Mouse (Mus musculus) CD4-positive, CD25-positive, alpha-beta regulatory T cell (primary cell): ENCODE data around the gene Gli1. TPM values are rescaled to one million over a fixed set of nuclear protein-coding genes. Genes with fewer than 3 reads are reported as not detected.

Experiments used
- polyA plus RNA-seq: library from polyadenylated mRNA; unstranded; fragments of 100-300 nt; shearing (Covaris generic); gene quantifications from one replicate; pipeline ENCODE4 v1.2.1, GENCODE M21; 2017

Gli1 gene
- 0.54 TPM for polyA plus RNA-seq

GRCm38 (mm10) chr10:127341891-127342639 is at the start of gene Gli1:
Gene Gli1 (minus strand): TSS chr10:127341974.

GRCm38 (mm10) chr10:127380251-127380691 is 38.5 kb upstream of the Gli1 start, which contains the start of gene R3hdm2:
Gene R3hdm2 (plus strand): TSS chr10:127380327.

DNA sequence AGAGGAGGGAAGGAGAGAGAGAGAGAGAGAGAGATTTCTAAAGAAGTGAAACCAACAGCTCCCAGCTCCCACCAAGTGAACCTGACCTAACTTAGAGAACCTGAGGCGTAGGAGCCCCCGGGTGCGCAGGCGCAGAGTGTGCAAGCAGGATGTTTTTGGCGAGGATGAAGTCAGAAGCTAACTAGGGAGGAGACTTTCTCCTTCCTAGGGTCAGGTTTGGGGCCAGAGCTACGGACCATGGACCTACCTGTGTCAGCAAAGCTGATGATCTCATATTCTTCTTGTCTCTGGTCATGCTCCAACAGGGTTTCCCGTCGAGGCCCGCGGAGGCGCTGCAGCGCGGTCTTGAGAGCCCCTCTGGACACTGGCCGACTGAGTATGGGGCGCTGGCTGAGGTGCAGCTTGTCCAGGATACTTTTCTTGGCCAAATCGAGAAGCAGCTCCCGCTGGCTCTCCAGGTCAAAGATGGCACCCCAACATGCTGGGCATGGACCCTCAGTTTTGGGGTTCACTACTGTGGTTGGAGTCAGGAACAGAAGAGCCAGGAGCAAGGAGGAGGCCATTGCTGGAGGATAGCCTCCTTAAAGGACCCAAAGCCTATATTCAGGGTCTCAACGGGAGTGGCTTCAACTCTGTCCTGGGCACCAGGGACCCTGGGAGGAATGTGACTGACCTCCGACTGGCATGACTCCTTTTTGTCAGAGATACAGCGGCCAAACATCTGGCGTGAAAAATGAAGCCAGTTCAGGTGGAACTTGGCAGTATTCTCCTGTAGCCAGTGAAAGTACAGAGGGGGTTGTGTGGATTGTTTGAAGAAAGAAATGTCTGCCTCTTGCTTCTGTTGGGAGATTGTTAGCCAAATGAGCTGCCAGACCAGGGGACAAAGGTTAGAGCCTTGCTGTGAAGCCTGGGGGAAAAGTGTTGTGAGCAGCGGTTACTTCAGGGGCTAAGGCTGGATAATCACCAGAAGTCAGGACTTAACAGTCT is 28.4 kb upstream of the Gli1 start, which contains the start of gene Inhbc:
Gene Inhbc, minus strand, starts transcription at position 598 of the 987 bp plus-strand sequence.

GRCm38 (mm10) chr10:127353909-127354895 is 12.4 kb upstream of the Gli1 start, which contains the start of gene Inhbe:
Gene Inhbe (minus strand): TSS chr10:127354411.

GRCm38 (mm10) chr10:127321621-127322020 is 20.2 kb downstream of the Gli1 start, which contains the start of gene Arhgap9:
Gene Arhgap9 (plus strand): TSS chr10:127321964.

DNA sequence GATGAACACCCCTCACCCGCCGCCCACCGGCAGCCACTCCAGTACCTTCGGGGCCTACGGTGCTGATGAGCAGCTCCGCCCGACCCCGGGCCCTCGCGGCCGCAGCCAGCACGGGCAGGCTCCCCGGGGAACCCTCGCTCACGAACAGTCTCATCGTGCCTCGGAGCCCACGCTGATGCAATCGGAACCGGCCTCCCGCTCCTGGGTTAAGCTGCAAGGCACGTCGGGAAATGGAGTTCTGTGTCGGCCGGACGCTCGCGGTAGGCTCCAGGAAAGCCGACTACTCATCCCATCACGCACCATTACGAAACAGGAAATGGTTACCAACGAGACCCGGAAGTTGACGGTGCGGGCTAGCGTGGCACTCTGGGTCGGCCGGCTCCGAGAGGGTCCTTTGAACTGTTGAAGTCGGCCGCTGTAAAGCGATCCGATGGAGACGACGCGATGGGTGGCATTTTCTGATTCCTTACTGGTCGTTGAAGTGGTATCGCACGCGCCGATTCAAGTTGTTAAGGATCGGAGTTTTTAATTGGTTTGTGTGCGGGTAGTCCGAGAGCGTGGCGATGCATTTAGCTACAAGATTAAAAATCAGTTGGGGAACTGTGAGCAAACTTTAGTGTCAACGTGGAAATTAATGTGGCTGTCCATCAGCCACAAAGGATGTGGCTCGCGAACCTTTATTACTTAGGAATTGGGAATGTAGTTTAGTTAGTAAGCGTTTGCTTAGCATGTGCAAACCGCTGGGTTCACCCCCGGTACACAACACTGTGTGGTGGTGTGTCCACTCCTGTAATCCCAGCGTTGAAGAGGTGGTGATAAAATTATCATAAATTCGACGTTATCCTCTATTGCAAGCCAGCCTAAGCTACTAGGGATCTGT is 30.1 kb downstream of the Gli1 start, which contains the start of gene Mars:
Gene Mars, minus strand, starts transcription at position 311 of the 880 bp plus-strand sequence.

DNA sequence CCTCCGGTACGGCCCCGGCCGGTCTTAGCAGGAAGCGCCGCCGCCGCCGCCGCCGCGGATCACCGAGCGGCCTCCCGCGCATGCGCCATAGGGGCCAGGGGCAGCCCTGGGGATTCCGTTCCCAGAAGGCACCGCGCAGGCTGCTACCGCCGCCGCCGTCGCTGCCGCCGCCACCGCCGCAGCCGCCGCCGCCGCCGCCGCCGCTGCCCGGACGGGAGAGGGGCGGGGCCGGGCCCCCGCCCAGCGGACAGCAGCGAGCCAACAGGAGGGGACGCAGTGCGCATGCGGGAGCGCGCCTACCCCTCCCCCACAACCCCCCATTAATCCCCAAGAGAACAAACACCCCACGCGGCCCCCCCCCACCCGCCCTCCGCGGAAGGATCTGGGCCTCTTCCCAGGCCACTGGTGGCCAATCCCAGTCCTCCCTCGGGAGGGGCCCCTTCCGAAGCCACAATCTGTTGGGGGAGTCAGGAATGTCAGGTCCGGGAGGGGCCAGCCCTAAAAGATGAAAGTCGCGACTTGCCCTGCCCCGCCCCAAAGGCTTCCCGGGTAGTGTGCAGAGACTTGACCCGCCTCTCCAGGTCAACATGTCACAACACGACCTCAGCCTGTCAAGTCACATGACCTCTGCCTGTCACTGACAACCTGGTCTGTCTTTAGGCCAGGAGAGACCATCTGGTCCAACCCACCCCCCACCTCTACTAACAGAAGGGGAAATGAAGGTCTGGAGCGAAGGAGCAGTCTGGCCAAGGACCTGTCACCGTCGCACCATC is 52.8 kb downstream of the Gli1 start, which contains the start of gene Mbd6:
Gene Mbd6, minus strand, starts transcription at position 219 of the 773 bp plus-strand sequence.

Other genes starting within 250 kb of the Gli1 start
- 171 TPM for gene Os9, start 220.8 kb downstream of the Gli1 start, polyA plus RNA-seq
- 728 TPM for gene B4galnt1, start 176.7 kb downstream of the Gli1 start, polyA plus RNA-seq
- gene Slc26a10, start 161.3 kb downstream of the Gli1 start, polyA plus RNA-seq = 5.8 TPM
- 0.43 TPM for gene Arhgef25, start 151.9 kb downstream of the Gli1 start, polyA plus RNA-seq
- 112 TPM for gene Dtx3, start 146.2 kb downstream of the Gli1 start, polyA plus RNA-seq
- 37.4 TPM for gene Pip4k2c, start 130.4 kb downstream of the Gli1 start, polyA plus RNA-seq
- 0.74 TPM for gene Kif5a, start 78.6 kb downstream of the Gli1 start, polyA plus RNA-seq
- gene Dctn2, start 75.6 kb downstream of the Gli1 start, polyA plus RNA-seq = 117 TPM
- gene Mbd6, start 53.0 kb downstream of the Gli1 start, polyA plus RNA-seq = 13.4 TPM
- gene Mars, start 30.2 kb downstream of the Gli1 start, polyA plus RNA-seq = 74.3 TPM
- 395 TPM for gene Arhgap9, start 20.0 kb downstream of the Gli1 start, polyA plus RNA-seq
- gene Inhbe, start 12.4 kb upstream of the Gli1 start, polyA plus RNA-seq = 0.07 TPM
- gene Inhbc, start 28.5 kb upstream of the Gli1 start, polyA plus RNA-seq = not detected
- 39.5 TPM for gene R3hdm2, start 38.4 kb upstream of the Gli1 start, polyA plus RNA-seq
- 0.14 TPM for gene Stac3, start 159.7 kb upstream of the Gli1 start, polyA plus RNA-seq
- gene Ndufa4l2, start 173.0 kb upstream of the Gli1 start, polyA plus RNA-seq = not detected
- gene Shmt2, start 180.5 kb upstream of the Gli1 start, polyA plus RNA-seq = 103 TPM
- gene Nxph4, start 192.6 kb upstream of the Gli1 start, polyA plus RNA-seq = not detected